Mouse (Mus musculus) hindbrain, embryonic 11.5 days (tissue): ENCODE measurements at regions not wholly inside any gene's neighbourhood (a gene's known extent, or its start where the extent isn't known, plus 50 kb on each side); places are given as distances from the start of the nearest gene placed in this dataset.

Experiments
- ATAC-seq: fragments of 200-750 bp; cut with Nextera tagmentation; 2 replicates; pipeline ENCODE4 v1.8.0; 2017; ENCODE audit warnings: mild to moderate bottlenecking, moderate TSS enrichment, moderate library complexity; ENCODE audit not compliant: low FRiP score
- DNase-seq: peaks from one replicate; pipeline ENCODE4 v3.0.0-alpha.2; 2015; ENCODE audit warnings: low spot score
- H3K27ac ChIP-seq: fragments of 300-500 bp; sonication (generic); 2 replicates; pipeline ENCODE4 v1.5.1; 2014; ENCODE audit warnings: mild to moderate bottlenecking, low read depth, low read length
- H3K27me3 ChIP-seq: fragments of 300-500 bp; sonication (generic); 2 replicates; pipeline ENCODE4 v1.6.1; 2014; ENCODE audit warnings: mild to moderate bottlenecking, low read length, moderate library complexity, mixed read lengths; ENCODE audit not compliant: control insufficient read depth, insufficient read depth
- H3K36me3 ChIP-seq: fragments of 300-500 bp; sonication (generic); 2 replicates; pipeline ENCODE4 v1.6.1; 2014; ENCODE audit warnings: mild to moderate bottlenecking, low read length, moderate library complexity, mixed read lengths; ENCODE audit not compliant: control insufficient read depth, insufficient read depth
- H3K4me1 ChIP-seq: fragments of 300-500 bp; sonication (generic); replicated peaks from 2 replicates; pipeline ENCODE4 v1.6.1; 2014; ENCODE audit warnings: low read length, mixed read lengths; ENCODE audit not compliant: control insufficient read depth, insufficient read depth
- H3K4me2 ChIP-seq: fragments of 300-500 bp; sonication (generic); replicated peaks from 2 replicates; pipeline ENCODE4 v1.6.1; 2014; ENCODE audit warnings: mild to moderate bottlenecking, low read depth, low read length
- H3K4me3 ChIP-seq: fragments of 300-500 bp; sonication (generic); 2 replicates; pipeline ENCODE4 v1.5.1; 2014; ENCODE audit warnings: low read depth, low read length
- H3K9ac ChIP-seq: fragments of 300-500 bp; sonication (generic); 2 replicates; pipeline ENCODE4 v1.6.1; 2014; ENCODE audit warnings: low read depth, low read length
- H3K9me3 ChIP-seq: fragments of 300-500 bp; sonication (generic); 2 replicates; pipeline ENCODE4 v1.6.1; 2016; ENCODE audit warnings: low read length; ENCODE audit not compliant: control insufficient read depth
- WGBS: fragments of 180-500 bp; shearing (Covaris S2); extraction: QIAGEN DNeasy Blood & Tissue Kit; methylation state at CpG from one replicate; pipeline ENCODE4 v1.1.7; 2014; 5-methylcytosine and 5-hydroxymethylcytosine counted together

GRCm38 (mm10) chr13:64007688-64008087 lies 81.3 kb downstream of the Hsd17b3 start:
- H3K27me3 ChIP-seq, result no peaks in the 10 kb centered on the region
- H3K27ac ChIP-seq, result no peak overlapping the region
- no peak for ATAC-seq
- no peaks in the 10 kb centered on the region for H3K9me3 ChIP-seq
- H3K4me1 ChIP-seq, result peaks cover 5% of the 10 kb centered on the region; the same call in 1 of the 2 replicates
- no peak overlapping the region for H3K9ac ChIP-seq
- no peak overlapping the region for H3K4me3 ChIP-seq
- no peaks in the 10 kb centered on the region for H3K36me3 ChIP-seq
- H3K4me2 ChIP-seq, result no peak overlapping the region
- 77% methylated on average over 2 of the region's 2 CpGs for WGBS
- no peak for DNase-seq

GRCm38 (mm10) chr13:64002945-64003459 lies 86.0 kb downstream of the Hsd17b3 start:
- 0 out of 2 replicates have a peak overlapping the region, but pooled peaks have one; percentile 20 for H3K27ac ChIP-seq
- no peak overlapping the region for H3K4me2 ChIP-seq
- H3K9ac ChIP-seq, result 0 out of 2 replicates have a peak overlapping the region, but pooled peaks have one; percentile 12
- DNase-seq (peak; percentile 65), ATAC-seq (peak; percentile 71)
- WGBS, result 0% methylated on average over 6 of the region's 6 CpGs
- no peaks in the 10 kb centered on the region for H3K9me3 ChIP-seq
- no peaks in the 10 kb centered on the region for H3K27me3 ChIP-seq
- H3K4me3 ChIP-seq, result no peak overlapping the region
- peaks cover 5% of the 10 kb centered on the region for H3K4me1 ChIP-seq
- no peaks in the 10 kb centered on the region for H3K36me3 ChIP-seq

GRCm38 (mm10) chr13:64000303-64000702 lies 88.7 kb downstream of the Hsd17b3 start:
- H3K9me3 ChIP-seq, result no peaks in the 10 kb centered on the region
- H3K27ac ChIP-seq, result no peak overlapping the region
- 83% methylated on average over 6 of the region's 6 CpGs for WGBS
- no peak overlapping the region for H3K9ac ChIP-seq
- no peak for DNase-seq
- no peaks in the 10 kb centered on the region for H3K36me3 ChIP-seq
- H3K4me3 ChIP-seq, result no peak overlapping the region
- H3K4me2 ChIP-seq, result no peak overlapping the region
- no peak for ATAC-seq
- peaks cover 5% of the 10 kb centered on the region for H3K4me1 ChIP-seq
- no peaks in the 10 kb centered on the region for H3K27me3 ChIP-seq

GRCm38 (mm10) chr13:63998647-63999046 lies 90.4 kb downstream of the Hsd17b3 start:
- peaks cover 5% of the 10 kb centered on the region for H3K4me1 ChIP-seq
- WGBS, result 51% methylated on average over 10 of the region's 10 CpGs
- no peaks in the 10 kb centered on the region for H3K27me3 ChIP-seq
- H3K4me2 ChIP-seq, result no peak overlapping the region
- H3K36me3 ChIP-seq, result no peaks in the 10 kb centered on the region
- DNase-seq (no peak), ATAC-seq (no peak)
- no peak overlapping the region for H3K27ac ChIP-seq
- no peaks in the 10 kb centered on the region for H3K9me3 ChIP-seq
- H3K4me3 ChIP-seq, result no peak overlapping the region
- no peak overlapping the region for H3K9ac ChIP-seq

- no peak for DNase-seq
- WGBS, result 81% methylated on average over 12 of the region's 12 CpGs
Observed at GRCm38 (mm10) chr13:63993857-63994477, 95.1 kb downstream of the Hsd17b3 start.

GRCm38 (mm10) chr13:63992989-63993388 lies 96.0 kb downstream of the Hsd17b3 start:
- H3K27me3 ChIP-seq, result no peaks in the 10 kb centered on the region
- no peaks in the 10 kb centered on the region for H3K36me3 ChIP-seq
- no peaks in the 10 kb centered on the region for H3K4me1 ChIP-seq
- DNase-seq (no peak), ATAC-seq (no peak)
- 74% methylated on average over 1 of the region's 1 CpGs for WGBS
- no peak overlapping the region for H3K9ac ChIP-seq
- H3K27ac ChIP-seq, result no peak overlapping the region
- H3K4me2 ChIP-seq, result no peak overlapping the region
- H3K9me3 ChIP-seq, result no peaks in the 10 kb centered on the region
- no peak overlapping the region for H3K4me3 ChIP-seq

More at GRCm38 (mm10) chr13:63993857-63994477, 95.1 kb downstream of the Hsd17b3 start:
- Histone ChIP-seq H3K9me3 (no peaks in the 10 kb centered on the region), H3K27me3 (no peaks in the 10 kb centered on the region), H3K4me1 (no peaks in the 10 kb centered on the region), H3K4me2 (no peak overlapping the region), H3K36me3 (no peaks in the 10 kb centered on the region), H3K27ac (no peak overlapping the region), H3K9ac (no peak overlapping the region), H3K4me3 (no peak overlapping the region)
- no peak for ATAC-seq

GRCm38 (mm10) chr13:63990480-63990958 lies 98.5 kb downstream of the Hsd17b3 start:
- no peak overlapping the region for H3K4me2 ChIP-seq
- H3K4me1 ChIP-seq, result no peaks in the 10 kb centered on the region
- DNase-seq (peak; percentile 46), ATAC-seq (peak; percentile 57)
- H3K9me3 ChIP-seq, result no peaks in the 10 kb centered on the region
- H3K9ac ChIP-seq, result no peak overlapping the region
- H3K27me3 ChIP-seq, result no peaks in the 10 kb centered on the region
- 18% methylated on average over 8 of the region's 8 CpGs for WGBS
- no peak overlapping the region for H3K4me3 ChIP-seq
- H3K27ac ChIP-seq, result no peak overlapping the region
- no peaks in the 10 kb centered on the region for H3K36me3 ChIP-seq

GRCm38 (mm10) chr13:63989769-63990168 lies 99.3 kb downstream of the Hsd17b3 start:
- ATAC-seq, result no peak
- no peak for DNase-seq
- WGBS, result 76% methylated on average over 2 of the region's 2 CpGs
- H3K4me2 ChIP-seq, result no peak overlapping the region
- no peak overlapping the region for H3K27ac ChIP-seq
- no peaks in the 10 kb centered on the region for H3K4me1 ChIP-seq
- H3K4me3 ChIP-seq, result no peak overlapping the region
- no peaks in the 10 kb centered on the region for H3K27me3 ChIP-seq
- H3K9ac ChIP-seq, result no peak overlapping the region
- no peaks in the 10 kb centered on the region for H3K9me3 ChIP-seq
- H3K36me3 ChIP-seq, result no peaks in the 10 kb centered on the region

- Histone ChIP-seq H3K4me2 (no peak overlapping the region), H3K27me3 (no peaks in the 10 kb centered on the region), H3K9me3 (no peaks in the 10 kb centered on the region), H3K4me3 (no peak overlapping the region), H3K9ac (no peak overlapping the region), H3K27ac (no peak overlapping the region), H3K36me3 (no peaks in the 10 kb centered on the region), H3K4me1 (no peaks in the 10 kb centered on the region)
- ATAC-seq, result no peak
- no peak for DNase-seq
- WGBS, result 81% methylated on average over 4 of the region's 4 CpGs
Observed at GRCm38 (mm10) chr13:63988263-63988662, 100.8 kb downstream of the Hsd17b3 start.
